Mouse (Mus musculus) CD4-positive, CD25-positive, alpha-beta regulatory T cell, adult 4 months (primary cell): ENCODE measurements around the gene Oscp1. TPM values are rescaled to one million over a fixed set of nuclear protein-coding genes. Genes with fewer than 3 reads are reported as not detected.
A peak's percentile ranks its signal among the peaks of the same experiment; 100 is the strongest.

Source experiments
- ATAC-seq: one replicate; pipeline ENCODE4 v1.8.0; 2017
- polyA plus RNA-seq, 2 experiments: library from polyadenylated mRNA; unstranded; fragments of 100-300 nt; shearing (Covaris generic); gene quantifications; one replicate each; pipeline ENCODE4 v1.2.1; 2017

The Oscp1 gene
- polyA plus RNA-seq, 2 experiments from 2014 or later = 0.70 TPM; not detected in 1

- ATAC-seq = peak; percentile 36
These were observed 52.8 kb downstream of the Oscp1 start for GRCm38 (mm10) chr4:126111153-126111549.

DNA sequence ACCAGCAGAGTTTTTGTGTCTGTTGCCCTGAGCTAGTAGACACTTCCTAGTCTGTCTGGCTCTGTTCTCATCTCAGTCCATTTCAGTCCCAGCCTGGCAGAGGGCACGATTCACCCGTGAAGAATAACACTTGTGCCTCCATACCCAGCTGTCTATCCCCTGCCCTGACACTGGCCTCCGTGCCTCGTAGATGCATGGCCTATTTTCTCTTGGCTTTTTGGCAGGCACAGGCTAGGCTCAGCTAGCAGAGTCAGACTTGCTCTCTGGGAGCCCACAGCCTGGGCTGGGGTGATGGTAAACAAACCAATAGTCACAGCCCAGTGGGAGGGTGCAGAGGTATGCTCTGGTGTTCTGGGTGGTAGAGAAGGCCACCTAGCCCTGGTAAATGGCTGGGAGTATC lies 54.9 kb downstream of the Oscp1 start:
- ATAC-seq = no peak

DNA sequence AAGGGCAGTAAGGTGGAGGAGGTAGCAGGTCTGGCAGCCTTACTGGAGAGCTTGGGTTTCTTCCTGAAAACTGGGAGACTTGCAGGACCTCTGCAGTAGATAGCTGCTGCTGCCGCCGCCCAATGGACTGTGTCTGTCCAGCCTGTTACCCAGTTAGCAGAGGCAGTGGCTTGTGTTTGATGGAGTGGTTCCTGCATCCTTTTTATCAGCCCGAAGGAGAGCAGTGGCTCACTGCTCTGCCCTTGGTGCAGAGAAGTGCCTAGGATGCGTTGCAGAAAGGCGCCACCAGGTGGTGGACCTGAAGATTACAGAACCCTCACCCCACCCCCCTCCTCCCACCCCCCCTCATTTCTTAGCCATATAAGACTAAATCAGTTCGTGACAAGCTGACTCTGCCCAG lies 55.6 kb downstream of the Oscp1 start:
- no peak for ATAC-seq

DNA sequence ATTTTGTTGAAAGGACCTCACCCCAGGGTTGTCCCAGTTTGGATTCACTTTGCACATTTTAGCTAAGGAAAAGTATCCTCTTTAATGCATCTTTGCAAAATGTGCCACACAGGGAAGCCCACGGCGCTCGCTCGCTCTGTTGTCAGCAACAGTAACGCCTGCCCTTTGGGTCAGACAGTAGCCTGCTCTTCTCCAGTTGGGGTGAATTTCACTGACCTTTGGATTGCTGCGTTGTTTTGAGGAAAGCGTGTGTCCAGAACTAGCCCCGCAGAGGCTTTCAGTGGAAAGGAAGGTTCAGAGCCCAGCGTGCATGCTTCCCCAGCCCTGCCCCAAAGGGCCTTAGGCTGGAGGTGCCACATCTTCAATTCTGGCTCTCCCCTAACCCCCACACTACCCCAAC lies 57.0 kb downstream of the Oscp1 start:
- ATAC-seq = no peak

DNA sequence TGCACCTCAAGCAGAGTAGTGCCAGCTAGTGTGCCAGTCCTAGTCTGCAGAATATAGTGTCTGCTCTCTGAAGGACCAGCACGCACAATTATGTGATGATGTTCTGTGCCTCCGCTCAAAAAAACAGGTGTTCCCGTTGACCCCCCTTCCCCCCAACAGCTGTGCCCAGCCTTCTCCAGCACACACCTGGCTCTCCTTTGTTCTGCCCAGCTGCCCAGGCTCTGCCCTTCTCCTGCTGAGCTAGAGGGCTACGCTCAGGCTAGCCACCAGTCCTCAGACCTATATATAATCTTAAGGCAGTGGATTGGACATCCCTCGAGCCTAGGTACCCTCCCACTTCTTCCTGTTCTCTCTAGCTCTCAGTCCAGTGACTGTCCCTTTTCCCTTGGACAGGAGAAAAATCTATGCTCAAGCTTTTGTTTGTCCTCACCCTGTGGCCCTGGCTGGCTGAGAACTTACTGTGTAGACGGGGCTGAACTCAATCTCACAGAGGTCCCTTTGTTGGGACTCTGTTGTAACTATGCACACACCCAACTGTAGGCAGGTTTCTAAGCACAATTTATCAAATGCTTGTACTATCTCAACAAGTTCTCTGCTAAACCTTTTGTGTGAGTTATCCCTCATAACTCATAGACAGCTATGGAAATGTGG lies 57.6 kb downstream of the Oscp1 start:
- no peak for ATAC-seq

DNA sequence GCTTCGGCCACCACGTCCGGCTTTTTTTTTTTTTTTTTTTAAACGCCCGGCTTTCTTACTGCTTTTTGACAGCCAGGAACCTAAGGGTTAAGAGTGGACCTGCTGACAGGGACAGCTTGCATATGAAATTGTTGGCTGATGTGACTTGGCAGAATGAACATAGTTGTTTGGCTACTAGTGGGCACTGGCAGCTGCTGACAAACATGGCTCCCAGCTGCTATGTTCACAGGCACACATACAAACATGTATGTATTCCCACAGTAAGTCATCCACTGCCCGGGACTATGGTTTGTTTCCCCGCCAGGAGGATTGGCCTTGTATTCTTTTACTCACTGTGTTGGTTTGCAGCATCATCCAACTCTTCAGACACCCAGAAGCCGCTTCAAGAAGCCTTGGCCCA lies 58.8 kb downstream of the Oscp1 start:
- ATAC-seq = no peak

DNA sequence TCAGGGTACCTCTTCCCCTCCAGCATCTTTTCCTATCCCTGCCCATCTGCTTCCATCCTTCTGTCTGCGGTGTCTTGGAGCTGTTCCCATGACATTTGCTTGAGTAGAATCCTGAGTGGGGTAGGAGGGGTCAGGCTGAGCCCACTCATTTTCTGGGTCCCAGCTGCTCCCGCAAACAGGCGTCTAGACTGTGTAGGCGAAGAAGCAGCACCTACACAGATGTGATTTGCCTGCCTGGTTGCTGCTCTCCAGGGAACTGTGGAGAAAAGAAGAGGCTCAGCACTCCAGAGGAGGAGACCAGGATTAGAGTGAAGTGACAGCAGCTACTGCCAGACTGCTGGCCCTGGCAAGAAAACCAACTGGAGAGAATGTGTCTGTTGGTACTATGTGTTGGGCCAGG lies 60.3 kb downstream of the Oscp1 start:
- no peak for ATAC-seq

DNA sequence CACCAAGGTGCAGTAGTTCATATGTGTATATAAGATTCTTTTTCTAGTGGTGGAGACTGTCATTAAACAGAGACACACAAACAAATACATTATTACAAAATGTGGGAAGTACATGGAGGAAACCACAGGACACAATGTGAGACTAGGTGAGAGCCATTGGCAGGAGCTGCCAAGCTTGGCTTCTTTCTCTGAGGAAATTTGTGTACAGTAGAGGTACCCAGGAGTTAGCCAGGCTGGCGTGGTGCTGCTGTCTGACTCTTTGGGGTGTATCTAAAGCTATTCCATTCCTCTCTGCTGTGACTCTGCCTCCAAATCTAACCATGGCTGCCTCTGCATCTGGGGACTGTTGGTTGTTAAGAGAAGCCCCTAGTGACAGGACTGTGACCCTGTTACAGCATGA lies 60.7 kb downstream of the Oscp1 start:
- ATAC-seq = no peak

GRCm38 (mm10) chr4:126120052-126120451 lies 61.7 kb downstream of the Oscp1 start:
- no peak for ATAC-seq

GRCm38 (mm10) chr4:126120506-126120905 lies 62.1 kb downstream of the Oscp1 start:
- ATAC-seq = no peak

GRCm38 (mm10) chr4:126123309-126124040 lies 65.1 kb downstream of the Oscp1 start:
- no peak for ATAC-seq

GRCm38 (mm10) chr4:126130502-126130901 lies 72.1 kb downstream of the Oscp1 start:
- ATAC-seq = no peak

DNA sequence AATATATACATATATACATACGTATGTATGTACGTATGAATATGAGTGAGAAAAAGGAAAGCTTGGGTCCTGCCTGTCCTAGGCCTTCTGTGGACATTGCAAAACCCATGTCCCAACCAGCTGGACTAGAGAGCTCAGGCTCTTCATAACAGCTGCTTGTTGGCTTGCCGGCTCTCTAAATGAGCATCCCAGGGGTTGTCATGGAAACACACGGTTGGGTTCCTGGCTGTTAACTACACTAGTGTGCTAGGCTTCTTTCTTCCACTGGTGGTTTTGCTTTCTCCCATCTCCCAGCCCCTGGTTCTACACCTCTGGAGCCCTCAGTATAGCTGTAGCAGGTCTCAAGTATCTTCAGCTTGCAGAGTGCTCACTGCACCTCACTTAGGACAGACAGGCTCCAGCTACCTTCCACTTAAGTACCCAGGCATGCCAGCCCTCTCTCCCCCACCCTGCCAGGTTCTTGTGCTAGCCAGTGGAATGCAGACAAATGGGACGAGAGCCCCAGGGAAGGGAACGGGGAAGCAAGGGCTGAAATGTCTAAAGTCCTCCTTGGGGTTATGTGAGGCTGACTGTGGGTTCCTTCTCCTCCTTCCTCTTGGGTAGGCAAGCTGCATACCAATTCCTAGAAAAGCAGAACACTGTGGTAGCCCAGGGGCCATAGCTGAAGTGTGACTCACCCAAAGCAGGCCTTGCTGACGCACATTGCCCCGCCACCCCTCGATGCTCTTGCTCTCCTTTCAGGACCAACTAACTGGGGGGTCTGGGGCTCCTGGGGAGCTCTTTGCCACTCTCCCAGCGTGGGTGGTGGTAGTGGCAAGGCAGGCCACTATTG lies 73.1 kb downstream of the Oscp1 start:
- ATAC-seq = no peak

GRCm38 (mm10) chr4:126132636-126133264 lies 74.4 kb downstream of the Oscp1 start:
- ATAC-seq = no peak

GRCm38 (mm10) chr4:126134236-126134635 lies 75.9 kb downstream of the Oscp1 start:
- no peak for ATAC-seq

DNA sequence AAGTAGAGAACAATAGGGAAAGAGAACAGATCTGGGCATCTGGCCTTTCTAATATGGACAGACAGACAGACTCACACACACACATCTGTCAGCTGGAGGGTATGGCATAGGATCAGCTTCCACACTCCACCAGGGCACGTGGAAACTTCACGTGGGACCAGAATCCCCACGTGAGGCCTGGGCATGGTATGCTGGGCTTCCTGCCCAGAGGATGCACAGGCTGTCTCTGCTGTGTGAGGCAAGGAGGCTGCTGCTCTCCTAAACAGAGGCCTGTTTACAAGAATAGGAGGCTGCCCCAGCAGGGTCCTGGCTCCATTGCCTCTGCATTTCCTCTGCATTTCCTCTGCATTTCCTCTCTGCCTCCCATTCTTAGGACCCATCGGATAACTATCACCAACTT lies 76.3 kb downstream of the Oscp1 start:
- no peak for ATAC-seq

DNA sequence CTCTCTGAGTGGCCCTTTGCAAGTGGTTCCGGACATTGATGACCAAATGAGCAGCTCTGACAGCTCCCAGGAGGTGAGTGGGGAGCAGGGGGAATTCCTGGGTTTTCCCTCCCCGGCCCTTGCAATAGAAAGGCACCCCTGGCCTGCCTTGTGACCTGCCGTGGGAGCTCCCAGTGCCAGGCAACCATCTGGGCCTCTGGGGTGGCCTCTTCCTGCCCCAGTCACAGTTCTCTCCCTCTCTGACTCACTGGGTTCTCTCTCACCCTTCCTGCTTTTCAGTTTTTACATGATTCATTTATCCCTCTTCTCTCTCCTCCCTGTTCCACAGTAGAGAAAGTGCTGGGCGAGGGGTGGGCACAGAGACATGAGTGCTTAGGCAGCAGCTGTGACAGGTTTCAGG lies 79.4 kb downstream of the Oscp1 start:
- no peak for ATAC-seq

DNA sequence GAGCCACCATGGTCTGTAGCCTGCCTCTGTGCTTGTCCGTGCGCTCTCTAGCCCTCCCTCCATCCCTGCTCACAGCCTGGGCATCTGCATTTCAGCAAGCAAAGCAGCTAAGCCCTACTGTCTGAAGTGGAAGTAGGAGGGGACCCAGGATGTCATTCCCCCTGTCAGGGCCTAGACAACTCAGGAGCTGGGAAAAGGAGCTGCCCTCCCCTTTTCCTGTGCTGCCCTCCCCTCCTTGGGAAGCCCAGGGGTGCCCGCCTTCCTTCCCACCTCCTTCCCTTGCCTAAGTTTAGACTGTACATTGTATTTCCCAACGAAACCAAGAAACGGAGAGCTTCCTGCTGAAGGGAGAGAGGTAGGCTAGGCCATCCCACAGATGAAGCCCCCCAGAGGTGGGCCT lies 82.7 kb downstream of the Oscp1 start:
- no peak for ATAC-seq

Other genes starting within 250 kb of the Oscp1 start
- not detected for gene Csf3r, start 34.0 kb upstream of the Oscp1 start, polyA plus RNA-seq
- 10 to 100 TPM; 49.0 to 58.9 TPM for gene Mrps15, start 11.6 kb upstream of the Oscp1 start, polyA plus RNA-seq
- gene Lsm10, start 38.1 kb downstream of the Oscp1 start, polyA plus RNA-seq = 10 to 100 TPM; 68.6 to 76.0 TPM
- gene Stk40, start 45.4 kb downstream of the Oscp1 start, polyA plus RNA-seq = 10 to 100 TPM; 11.4 to 23.2 TPM
- 10 to 100 TPM; 10.5 to 12.7 TPM for gene Eva1b, start 89.2 kb downstream of the Oscp1 start, polyA plus RNA-seq
- 1 to 10 TPM in 1 of 2 experiments, under 1 TPM in 1; 0.56 to 1.2 TPM for gene Sh3d21, start 104.9 kb downstream of the Oscp1 start, polyA plus RNA-seq
- gene Thrap3, start 144.2 kb downstream of the Oscp1 start, polyA plus RNA-seq = 100 to 1,000 TPM; 222 to 330 TPM
- gene Map7d1, start 197.8 kb downstream of the Oscp1 start, polyA plus RNA-seq = 1 to 10 TPM; 2.0 to 6.3 TPM
- 100 to 1,000 TPM in 1 of 2 experiments, 10 to 100 TPM in 1; 64.4 to 121 TPM for gene Trappc3, start 203.8 kb downstream of the Oscp1 start, polyA plus RNA-seq
- not detected for gene Col8a2, start 228.2 kb downstream of the Oscp1 start, polyA plus RNA-seq